Mouse (Mus musculus) frontal cortex, adult 2 months (tissue): ENCODE data around the gene Inpp4b. TPM values are rescaled to one million over a fixed set of nuclear protein-coding genes. Genes with fewer than 3 reads are reported as not detected.
A peak's percentile ranks its signal among the peaks of the same experiment; 100 is the strongest.
"Not testable (repeated sequence)": the region's sequence is repeated elsewhere in the genome, so short reads cannot be mapped to it uniquely, and the experiment has no call there.

ENCODE experiments used
- DNase-seq, 2 experiments: peaks; one replicate each; pipeline ENCODE4 v3.0.0; 2022; ENCODE audit warnings: low spot score in 1 of 2; ENCODE audit errors: extremely low spot score in 1 of 2
- polyA plus RNA-seq: library from polyadenylated mRNA; depleted of rRNA; stranded (reverse); fragments of >200 nt; gene quantifications from 2 replicates; pipeline ENCODE4 v1.2.3, GENCODE M21; 2012

Gene Inpp4b
- polyA plus RNA-seq, 1 experiment, result 6.9 TPM

DNA sequence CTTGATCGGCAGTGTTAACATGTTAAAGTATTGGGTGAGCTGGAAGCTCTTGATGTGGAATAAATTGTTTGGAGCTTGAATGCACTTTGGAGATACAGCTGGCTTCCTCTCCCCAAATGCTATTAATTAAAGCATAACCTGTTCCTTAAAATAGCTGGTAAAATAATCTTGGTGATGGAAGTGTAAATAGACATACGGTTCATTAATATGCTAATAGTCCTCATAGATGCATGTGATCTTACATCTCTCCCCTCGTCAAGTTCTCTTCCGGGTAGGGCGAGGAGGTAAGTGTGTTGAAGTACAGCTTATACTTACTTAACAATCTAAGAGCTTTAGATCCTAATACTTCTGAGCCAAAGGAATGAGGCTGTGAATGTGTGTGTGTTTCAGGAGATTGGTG is 430.5 kb downstream of the Inpp4b start:
- DNase-seq, result no peak

DNA sequence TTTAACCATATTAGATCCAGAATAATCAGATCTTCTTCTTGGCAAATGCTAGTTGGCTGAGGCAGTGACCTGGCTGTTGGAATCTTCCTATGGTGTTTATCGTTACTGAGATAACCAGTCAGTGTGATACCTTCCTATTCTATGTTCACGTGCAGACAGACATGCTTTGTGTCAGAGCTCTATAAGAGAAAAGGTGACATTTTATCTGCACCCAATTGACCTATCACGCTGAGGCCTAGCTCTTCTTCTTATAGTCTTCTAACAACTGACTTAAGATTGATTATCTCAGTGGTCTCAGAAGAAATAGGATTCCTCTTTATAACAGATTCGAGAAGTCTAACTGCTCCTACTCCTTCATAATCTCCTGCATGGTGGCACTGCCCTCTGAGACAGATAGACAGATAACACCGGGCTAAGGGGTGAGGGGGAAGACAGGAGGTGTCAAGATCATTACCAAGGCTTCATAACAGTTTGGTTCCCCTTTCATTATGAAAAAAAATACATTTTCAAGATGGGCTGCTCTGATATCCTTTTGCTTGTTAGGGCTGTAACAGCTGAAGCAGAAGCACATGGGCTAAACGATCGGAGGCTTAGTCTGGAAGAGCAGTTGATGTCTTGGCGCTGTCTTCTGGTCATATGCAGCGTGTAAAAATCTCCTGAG is 431.1 kb downstream of the Inpp4b start:
- no peak for DNase-seq

DNA sequence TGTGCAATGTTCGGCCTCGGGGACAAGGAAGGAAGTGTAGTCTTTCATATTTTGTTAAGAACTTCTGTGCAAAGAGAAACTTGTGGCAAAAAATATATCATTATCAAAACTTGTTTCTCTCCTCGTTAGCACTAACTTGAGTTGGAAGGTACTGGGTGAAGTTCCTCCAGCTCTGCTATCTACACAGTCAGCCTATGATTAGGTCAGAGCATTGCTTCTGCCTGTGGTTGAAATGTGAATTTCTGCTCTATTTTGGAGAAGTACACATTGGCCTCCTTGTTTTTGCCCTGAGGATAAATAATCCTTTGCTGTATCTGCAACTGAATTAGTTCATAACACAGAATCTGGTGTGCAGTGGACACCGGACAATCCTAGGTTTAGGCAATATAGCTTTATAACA is 431.7 kb downstream of the Inpp4b start:
- no peak for DNase-seq

DNA sequence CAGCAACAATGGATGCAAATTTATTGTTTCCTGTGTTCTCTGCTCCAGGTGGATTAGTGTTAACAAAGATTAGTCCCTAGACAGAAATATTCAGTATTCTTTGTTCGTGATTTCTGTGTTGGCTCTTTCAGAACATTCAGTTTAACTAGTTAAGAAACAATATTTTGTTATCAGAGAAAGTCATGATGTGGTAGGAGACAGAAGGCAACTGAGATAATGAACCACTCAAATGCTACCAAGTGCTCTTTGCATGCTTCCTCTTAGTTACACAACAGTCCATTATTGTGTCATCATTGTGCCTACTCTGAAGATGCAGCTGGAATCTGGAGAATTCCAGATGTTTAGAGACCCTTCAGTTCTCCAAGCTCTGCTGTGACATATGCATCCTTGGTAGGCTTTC is 432.1 kb downstream of the Inpp4b start:
- DNase-seq, result no peak

DNA sequence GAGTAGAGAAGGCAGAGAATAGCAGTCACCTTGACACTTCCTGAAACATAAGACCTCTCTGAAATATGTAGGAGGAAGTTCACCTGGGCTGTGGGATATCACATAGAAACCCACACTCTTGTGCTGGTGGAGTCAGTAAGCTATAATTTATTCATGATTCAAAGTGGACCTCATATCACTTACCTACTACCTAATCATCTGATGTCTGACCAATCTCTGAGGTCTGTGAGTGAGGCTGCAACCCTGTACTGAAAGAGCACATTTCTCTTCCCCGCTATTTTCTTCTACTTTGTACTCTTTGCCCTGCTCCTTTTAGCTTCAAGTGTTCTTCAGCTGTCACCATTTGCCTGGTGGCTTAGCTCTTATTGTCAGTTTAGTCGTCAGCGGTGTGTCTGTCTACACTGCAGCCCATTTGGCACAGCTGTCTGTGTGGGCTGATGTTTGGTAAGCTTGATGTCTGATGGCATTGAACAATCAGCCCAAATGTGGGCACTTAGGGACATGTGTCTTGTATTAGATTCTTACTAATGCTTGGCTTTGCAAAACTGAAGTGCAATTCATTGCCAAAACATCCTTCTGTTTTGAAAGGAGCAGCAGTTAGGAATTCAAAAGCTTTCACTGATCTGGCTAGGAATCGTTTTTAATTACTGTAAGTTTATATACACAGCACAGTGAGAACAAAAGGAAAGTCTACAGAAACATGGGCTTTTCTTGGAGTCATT is 434.3 kb downstream of the Inpp4b start:
- DNase-seq, result no peak

DNA sequence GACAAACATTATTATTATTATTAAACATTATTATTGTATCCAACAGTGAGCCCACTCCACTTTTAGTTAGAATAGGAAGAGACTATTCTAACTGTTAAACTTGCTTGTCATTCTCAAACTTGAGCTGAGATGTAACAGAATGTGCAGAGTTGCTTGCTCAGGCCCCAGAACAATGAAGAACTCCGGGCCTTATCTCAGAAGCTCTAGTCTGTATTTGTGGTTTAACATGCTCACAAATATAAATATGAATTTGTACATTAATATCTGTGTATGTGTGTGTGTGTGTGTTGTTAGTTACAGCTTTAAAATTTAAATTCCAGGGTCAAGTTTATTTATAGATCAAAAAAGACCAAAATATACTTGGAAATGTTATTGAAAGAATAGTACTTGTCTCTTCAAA is 435.3 kb downstream of the Inpp4b start:
- no peak for DNase-seq

DNA sequence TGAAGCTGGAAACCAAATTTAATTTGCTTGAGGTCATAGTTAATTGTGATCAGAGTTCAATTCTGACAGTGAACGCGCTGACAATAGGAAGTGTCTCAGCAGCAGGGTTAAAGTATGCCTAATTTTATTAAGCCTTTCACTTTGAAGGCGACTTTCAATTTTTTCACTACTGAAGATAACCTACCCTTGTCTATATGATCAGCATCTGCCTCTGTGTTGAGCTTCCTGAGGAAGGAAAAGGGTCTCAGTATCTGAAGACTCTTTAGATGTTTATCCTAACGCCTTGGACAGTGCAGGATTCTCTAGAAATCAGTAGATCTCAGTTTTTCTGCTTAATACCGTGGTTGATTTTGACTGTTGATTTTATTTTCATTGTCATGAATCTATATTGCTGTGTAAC is 437.1 kb downstream of the Inpp4b start:
- DNase-seq, result no peak

DNA sequence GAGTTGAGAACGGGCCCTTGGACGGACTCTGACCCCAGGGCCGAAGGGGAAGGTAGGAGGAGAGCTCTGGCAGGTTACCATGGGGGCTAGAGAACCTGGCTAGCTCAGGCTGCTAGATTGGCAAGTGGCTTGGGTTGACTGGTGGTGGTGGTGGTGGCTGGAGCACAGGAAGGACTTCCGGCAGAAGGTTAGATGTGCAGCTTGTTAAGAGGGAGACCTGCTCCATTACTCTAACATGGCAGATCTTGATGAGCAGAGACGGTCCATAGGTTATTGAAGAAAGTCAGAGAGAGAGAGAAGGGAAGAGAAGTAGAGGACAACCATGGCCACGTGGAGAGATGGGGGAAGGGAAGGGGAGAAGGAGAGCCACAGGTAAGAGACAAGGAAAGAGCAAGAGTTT is 437.8 kb downstream of the Inpp4b start:
- DNase-seq, result no peak

DNA sequence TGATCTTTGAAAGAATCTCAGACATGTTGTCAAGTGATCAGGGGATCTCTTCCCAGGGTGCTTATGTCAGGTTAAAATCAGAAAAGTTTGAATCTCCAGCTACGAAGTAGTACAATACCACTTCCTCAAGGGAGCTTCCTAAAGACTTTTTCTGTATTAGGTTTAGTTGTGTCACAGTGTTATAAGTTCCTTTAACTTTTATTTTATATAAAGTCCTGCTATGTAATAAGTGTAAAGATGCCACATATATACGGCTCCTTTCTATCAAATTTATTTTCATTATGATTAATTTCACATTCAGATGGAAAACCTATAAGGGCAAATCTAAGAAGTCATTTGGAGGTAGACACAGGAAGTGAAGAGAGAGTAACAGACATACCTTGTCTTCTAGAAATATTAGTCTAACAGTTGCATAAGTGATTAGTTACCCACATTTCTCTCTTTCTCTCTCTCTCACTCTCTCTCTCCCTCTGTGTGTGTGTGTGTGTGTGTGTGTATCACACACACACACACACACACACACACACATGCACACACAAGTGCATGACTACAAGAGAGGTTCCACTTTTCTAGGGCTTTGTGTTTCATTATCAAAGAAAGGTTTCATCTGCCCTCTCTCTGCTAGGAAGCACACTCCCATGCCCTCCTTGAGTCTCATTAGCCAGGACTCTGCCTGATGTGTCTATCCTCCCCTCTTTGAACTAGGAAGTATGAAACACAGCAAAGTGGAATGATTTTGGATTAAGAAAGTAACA is 438.7 kb downstream of the Inpp4b start:
- DNase-seq, result no peak

DNA sequence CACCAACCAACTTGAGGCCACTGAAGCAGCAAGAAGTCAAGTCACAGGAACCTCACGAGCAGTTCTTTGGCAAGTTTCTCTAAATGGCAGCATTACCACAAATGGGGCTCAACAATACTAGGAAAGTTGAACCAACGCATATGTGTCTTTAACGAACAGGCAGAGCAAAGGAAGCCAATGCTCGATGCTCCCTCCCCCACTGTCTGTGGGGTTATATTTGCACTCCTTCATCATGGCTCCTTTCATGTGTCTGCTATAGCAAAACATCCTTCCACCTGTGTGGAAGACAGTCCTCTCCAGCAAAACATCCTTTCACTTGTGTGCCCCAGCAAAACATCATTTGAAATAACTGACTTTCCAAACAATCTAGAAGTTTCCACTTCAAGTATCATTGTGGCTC is 440.4 kb downstream of the Inpp4b start:
- no peak for DNase-seq

DNA sequence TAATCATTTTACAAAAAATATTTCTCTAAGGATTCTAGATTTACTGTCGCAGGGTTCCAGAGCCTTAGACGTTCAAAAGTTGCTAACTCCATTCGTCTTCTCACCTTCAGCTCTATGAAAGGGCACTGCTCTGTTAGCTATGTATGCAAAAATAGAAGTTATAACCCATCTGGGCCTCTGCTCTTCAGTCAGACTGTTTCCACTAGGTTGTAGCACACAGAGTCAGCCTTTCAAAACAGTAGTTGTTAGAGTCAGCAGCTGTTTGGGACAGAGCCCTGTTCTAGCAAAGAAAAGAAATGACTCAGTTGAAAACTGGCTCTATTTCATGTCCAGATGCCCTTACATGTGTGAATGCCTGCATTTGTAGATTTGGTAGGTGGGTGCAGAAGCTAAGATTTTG is 442.4 kb downstream of the Inpp4b start:
- DNase-seq, result no peak

DNA sequence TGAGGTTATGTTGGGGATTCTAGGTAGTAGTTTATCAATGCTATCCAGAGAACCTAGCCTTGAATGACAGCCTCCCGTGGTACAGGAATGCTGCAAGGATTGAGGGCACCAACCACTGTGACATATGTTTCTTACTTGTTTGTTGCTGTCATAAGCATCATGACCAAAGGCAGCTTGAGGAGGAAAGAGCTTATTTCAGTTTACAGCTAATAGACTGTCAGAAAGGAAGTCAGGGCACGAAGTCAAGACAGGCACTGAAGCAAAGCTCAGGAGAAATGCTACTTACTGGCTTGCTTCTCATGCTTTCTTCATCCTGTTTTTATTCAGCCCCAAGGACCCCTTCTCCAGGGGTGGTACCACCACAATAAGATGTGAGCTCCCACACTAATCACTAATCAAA is 446.1 kb downstream of the Inpp4b start:
- DNase-seq, result no peak

DNA sequence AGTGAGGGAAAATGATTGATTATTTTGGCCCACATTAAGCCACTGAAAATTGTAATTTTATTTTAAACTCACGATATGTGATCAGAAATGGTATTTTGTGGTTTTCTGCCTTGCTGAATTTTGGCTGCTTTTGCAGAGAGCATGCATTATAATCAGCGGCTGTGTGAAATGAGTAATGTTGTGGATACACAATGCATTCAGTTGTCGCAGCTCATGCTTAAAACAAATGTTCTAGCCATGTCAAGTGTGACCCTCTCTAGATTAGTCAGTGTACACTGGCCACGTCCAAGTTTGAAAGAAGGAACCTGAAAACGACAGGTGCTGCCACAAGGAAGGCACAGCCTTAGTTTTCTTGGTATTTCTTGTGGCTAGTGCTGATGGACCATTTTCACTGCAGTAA is 450.3 kb downstream of the Inpp4b start:
- no peak for DNase-seq

DNA sequence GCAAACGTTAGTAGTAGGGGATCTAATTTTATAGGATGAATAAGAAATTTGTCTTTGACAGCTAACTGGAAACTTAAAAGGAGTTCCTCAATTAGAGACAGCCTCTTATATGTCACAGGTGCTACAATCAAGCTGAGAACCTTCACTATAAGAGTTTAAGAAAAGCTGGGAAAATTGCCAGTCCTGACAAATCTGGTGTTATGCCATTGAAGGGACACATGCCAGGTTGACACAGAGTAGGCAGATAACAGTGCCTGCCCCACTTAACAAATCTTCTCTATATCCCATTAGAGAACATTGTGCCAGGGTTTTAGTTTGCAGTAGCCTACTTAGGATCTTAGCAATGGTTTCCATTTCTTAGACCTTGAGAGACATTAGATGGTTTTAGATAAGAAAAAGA is 456.1 kb downstream of the Inpp4b start:
- no peak for DNase-seq

DNA sequence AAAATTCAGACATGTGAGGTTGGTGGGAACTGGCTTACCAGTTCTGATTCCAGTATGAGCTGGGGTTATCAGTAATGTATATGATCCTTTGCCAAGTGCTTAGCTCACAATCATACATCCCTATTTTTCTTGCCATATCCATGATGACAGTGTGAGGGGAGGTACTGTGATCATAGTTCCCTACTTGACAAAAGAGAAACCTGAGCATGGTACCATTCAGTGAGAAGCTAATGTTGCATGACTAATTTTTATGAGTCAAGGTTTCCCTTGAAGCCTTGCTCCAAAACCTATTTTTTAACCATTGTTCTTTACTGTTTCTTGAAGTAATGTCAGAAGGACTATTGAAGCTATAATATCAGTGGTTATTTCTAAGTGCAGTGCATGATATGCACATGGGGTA is 458.4 kb downstream of the Inpp4b start:
- DNase-seq, result no peak

DNA sequence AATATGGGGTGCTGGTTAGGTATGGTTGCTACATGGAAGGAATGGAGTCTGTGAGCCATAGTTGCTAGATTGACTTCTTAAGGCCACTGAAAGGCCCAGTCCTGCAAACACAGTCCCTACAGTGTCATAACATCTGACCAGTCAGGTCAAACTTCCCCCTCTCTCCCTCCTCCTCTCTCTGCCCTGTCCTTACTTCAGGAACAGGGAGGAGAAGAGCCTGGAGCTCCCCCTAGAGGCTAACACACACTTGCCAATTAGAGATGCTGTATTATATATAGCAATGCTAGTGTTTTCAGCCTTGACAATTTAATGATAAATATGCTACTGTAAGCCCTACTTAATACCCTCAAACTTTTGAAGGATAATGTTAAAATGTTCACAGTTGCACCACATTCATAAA is 464.4 kb downstream of the Inpp4b start:
- peak; percentile 17 to 74 for DNase-seq

DNA sequence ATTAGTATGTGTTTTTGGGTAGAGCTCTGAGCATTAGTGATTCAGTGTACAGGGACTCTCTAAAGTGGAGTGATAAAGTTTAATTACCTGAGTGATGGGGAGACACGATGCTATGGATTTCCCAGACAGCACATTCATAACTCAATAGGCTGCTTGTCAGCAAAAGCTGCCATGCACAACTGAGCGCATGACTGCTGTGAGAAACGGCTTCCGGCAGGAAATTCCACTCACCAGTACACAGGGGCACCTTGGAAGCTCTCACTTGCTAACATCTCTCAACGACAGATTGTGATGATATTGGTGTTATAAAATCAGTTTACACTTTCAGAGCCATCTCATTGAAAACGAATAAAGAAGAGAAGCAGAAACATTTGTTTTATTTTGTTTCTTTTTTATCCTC is 465.2 kb downstream of the Inpp4b start:
- DNase-seq, result no peak

DNA sequence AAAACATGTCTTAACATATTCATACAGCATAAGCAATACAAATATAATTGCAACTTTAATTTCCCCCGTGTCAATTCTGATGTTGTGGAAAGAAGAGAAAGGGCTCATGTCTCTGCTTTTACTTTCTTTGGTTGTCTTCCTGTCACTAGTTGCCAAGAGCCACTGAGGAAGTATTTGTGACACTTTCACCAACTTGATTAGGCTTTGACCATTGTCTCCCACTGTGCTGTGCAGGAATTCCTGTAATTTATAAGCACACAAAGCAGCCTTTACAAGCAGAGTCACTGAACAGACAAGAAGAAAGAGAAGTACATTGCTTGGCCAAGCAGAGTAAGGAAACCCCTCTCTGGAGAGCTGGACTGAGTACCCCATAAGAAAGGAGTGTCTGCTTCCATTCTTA is 466.1 kb downstream of the Inpp4b start:
- DNase-seq, result no peak

DNA sequence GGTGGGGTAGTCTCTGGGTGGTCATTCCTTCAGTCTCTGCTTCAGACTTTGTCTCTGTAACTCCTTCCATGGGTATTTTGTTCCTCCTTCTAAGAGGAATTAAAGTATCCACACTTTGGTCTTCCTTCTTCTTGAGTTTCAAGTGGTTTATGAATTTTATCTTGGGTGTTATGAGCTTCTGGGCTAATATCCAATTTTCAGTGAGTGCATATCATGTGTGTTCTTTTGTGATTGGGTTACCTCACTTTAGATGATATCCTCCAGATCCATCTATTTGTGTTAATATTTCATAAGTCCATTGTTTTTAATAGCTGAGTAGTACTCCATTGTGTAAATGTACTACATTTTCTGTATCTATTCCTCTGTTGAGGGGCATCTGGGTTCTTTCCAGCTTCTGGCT is 467.1 kb downstream of the Inpp4b start:
- DNase-seq, result not testable (repeated sequence)

DNA sequence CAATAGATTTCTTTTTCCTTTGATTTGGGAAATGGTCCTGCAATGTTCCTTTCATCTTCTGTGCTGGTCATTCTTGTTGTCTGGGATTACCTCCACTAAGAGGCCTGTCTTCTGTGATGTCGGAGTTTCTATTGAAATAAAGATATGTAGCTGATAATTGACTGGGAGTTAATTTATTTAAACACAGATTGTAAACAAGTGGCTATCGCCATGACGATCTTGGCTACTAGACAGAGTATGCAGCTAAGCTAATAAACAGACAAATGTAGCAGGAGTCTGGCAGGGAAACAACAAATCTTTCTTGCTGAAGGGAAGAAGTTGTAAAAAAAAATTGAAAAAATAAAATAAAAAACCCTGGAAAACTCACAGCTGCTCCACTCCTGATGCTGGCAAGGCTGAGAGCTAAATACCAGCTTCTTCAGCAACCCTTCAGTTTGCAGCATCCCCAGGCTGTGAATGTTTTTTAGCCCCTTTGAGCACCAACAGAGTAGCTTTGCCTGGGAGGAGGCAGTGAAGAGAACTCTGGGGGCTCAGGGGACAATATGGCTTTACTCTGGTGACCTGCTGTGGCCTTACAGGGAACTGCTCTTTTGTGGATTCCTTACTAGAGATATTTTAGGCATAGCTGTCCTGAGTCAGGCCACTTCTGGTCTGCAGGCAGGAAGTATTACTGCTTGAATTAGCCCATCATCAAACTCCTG is 469.8 kb downstream of the Inpp4b start:
- peak in 1 of 2 experiments; percentile 8 for DNase-seq

DNA sequence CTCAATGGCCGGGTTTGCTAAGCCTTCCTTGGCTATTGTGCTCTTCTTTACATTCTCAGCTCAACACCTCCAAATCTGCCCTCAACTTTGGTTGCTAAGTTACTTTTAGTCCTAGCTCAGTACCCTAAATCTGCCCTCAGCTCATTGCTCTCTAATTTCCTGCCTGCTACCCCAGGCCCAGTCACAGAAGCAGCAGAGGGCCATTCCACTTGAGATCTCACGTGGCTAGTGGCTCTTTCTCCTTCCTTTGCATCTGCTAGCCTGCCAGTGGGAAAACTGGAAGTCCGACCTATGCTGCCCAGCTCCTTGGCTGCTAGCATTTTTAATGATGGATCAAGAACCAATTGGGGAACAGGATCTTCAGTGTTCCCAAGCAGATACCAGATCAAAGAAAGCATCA is 472.4 kb downstream of the Inpp4b start:
- no peak for DNase-seq
